Mouse (Mus musculus) heart, postnatal 0 days (tissue): ENCODE measurements around the gene Krtap22-2.
"Not testable (repeated sequence)": the region's sequence is repeated elsewhere in the genome, so short reads cannot be mapped to it uniquely, and the experiment has no call there.

Experiments used
- CTCF ChIP-seq: IDR thresholded peaks from 2 replicates; pipeline ENCODE4 v1.5.1; 2016; ENCODE audit warnings: antibody characterized with exemption, control low read depth, low read depth
- EP300 ChIP-seq: IDR thresholded peaks from 2 replicates; pipeline ENCODE4 v1.6.1; 2016; ENCODE audit warnings: antibody characterized with exemption, low read depth

GRCm38 (mm10) chr16:89041372-89041771, 30.8 kb upstream of the Krtap22-2 start, which contains the start of gene Gm10228:
- TF ChIP-seq CTCF, EP300: not testable (repeated sequence)
